Mouse (Mus musculus): Measurements from ENCODE around the gene Mtif3. TPM values are rescaled to one million over a fixed set of nuclear protein-coding genes. Genes with fewer than 3 reads are reported as not detected.

Mtif3 gene
- total and polyA plus RNA-seq, 3 experiments, result 15.2 to 26.7 (median 25.6) TPM

DNA sequence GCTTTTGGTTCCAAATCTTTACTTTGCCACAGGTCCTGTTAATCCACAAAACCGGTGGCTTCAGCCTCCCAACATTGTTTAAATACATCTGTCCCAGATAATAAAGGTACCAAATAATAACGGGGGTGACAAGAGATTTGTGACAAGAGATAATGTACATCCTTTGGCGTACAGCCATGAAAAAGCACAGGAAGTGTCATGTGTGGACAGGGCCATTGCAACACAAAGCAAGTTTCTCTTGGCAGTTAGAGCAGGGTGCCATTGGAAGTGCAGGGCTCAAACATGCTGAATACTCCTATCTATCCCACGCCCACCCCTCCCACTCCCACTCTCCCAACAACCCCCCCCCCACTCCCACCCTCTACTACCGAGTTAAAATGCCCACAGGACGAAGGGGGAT lies 31.4 kb upstream of the Mtif3 start:
- no peak for DNase-seq (ENCODE audit: extremely low read depth)
- dilution Hi-C loops (cut with MboI; ENCODE audit: extremely low pct_ligation_motif_present, extremely low pct_unique_long_range_greater_than_20kb, low sequenced_read_pairs) (no loop called here), in situ Hi-C loops (cut with MboI; ENCODE audit: low pct_ligation_motif_present, low pct_unique_long_range_greater_than_20kb, low sequenced_read_pairs) (no loop called here)
- no peak overlapping the region for H3K4me2 ChIP-seq (ENCODE audit: insufficient read depth, low read depth, poor library complexity, severe bottlenecking)
- H3K27ac ChIP-seq (ENCODE audit: insufficient read depth, low read depth), result no peak overlapping the region
- H3K79me2 ChIP-seq (replicated peaks; ENCODE audit: control insufficient read depth, extremely low read depth, insufficient read depth, poor library complexity, severe bottlenecking), result no peaks in the 10 kb centered on the region
- no peaks in the 10 kb centered on the region for H3K4me1 ChIP-seq (ENCODE audit: control insufficient read depth in 1 of 2, insufficient read depth in 2 of 2)
- H3K36me3 ChIP-seq (replicated peaks in 1 of 2; ENCODE audit: control insufficient read depth in 1 of 2, insufficient read depth in 1 of 2, low read length in 1 of 2), result no peaks in the 10 kb centered on the region
- H3K9me3 ChIP-seq (replicated peaks; ENCODE audit: low read length), result peaks cover 18% of the 10 kb centered on the region
- peaks cover 2% of the 10 kb centered on the region for H3K27me3 ChIP-seq (replicated peaks)
- no peak overlapping the region for H3K4me3 ChIP-seq (replicated peaks in 1 of 3; ENCODE audit: low read depth in 2 of 3, low read length in 2 of 3, poor library complexity in 1 of 3)
- H3K9ac ChIP-seq (ENCODE audit: insufficient read depth, low read depth), result no peak overlapping the region
- no peak for TF ChIP-seq E2F4 (IDR thresholded peaks at IDR 0.05; ENCODE audit: insufficient replicate concordance, low read depth, low read length)
- no peak for TF ChIP-seq KAT2A (IDR thresholded peaks at IDR 0.05; ENCODE audit: insufficient replicate concordance, low read length)
- no peak for TF ChIP-seq USF2 (conservative IDR thresholded peaks at IDR 0.05; ENCODE audit: low read depth, low read length)
- no peak for TF ChIP-seq MAFK (IDR thresholded peaks at IDR 0.05; ENCODE audit: insufficient replicate concordance, low read length)

DNA sequence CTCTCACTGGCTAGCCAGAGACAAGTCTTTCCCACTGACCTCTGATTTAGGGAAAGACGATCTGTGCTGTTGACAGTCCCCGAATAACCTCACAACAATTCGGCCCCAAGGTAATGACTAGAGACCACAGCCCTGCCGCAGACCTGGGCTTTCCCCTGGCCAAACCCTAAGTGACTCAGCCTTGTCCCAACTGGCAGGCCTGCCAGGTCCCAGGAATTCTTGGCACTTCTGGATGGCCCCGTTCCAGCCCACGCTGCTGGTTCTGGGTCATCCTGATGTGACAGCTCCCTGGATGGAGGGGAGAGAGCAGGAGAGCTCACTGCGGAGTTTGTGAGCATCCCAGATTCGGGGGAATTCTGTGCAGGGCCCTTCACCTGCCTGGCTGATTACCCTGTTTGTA lies 29.9 kb upstream of the Mtif3 start:
- dilution Hi-C loops (cut with MboI; ENCODE audit: extremely low pct_ligation_motif_present, extremely low pct_unique_long_range_greater_than_20kb, low sequenced_read_pairs), result no loop called here
- H3K4me3 ChIP-seq (replicated peaks in 1 of 3; ENCODE audit: low read depth in 2 of 3, low read length in 2 of 3, poor library complexity in 1 of 3), result no peak overlapping the region
- no peak overlapping the region for H3K27ac ChIP-seq (ENCODE audit: insufficient read depth, low read depth)
- peaks cover 2% of the 10 kb centered on the region for H3K27me3 ChIP-seq (replicated peaks)
- in situ Hi-C loops (cut with MboI; ENCODE audit: low pct_ligation_motif_present, low pct_unique_long_range_greater_than_20kb, low sequenced_read_pairs), result no loop called here
- no peak overlapping the region for H3K4me2 ChIP-seq (ENCODE audit: insufficient read depth, low read depth, poor library complexity, severe bottlenecking)
- TF ChIP-seq JUN (IDR thresholded peaks at IDR 0.05; ENCODE audit: insufficient read depth, low read depth, low read length), result no peak
- no peak for TF ChIP-seq CHD2 (IDR thresholded peaks at IDR 0.05; ENCODE audit: low read length)
- TF ChIP-seq ZMIZ1 (IDR thresholded peaks at IDR 0.05; ENCODE audit: low read depth, low read length), result no peak
- TF ChIP-seq ZKSCAN1 (IDR thresholded peaks at IDR 0.05; ENCODE audit: borderline replicate concordance, low read depth, low read length), result no peak
- TF ChIP-seq RAD21 (IDR thresholded peaks at IDR 0.05; ENCODE audit: low read depth, low read length), result no peak
- no peak for TF ChIP-seq RCOR1 (conservative IDR thresholded peaks at IDR 0.05; ENCODE audit: low read depth, low read length)
- no peak for TF ChIP-seq SIN3A (IDR thresholded peaks at IDR 0.05; ENCODE audit: low read length)
- no peak for TF ChIP-seq ELF1 (IDR thresholded peaks at IDR 0.05; ENCODE audit: low read depth, low read length)
- TF ChIP-seq ETS1 (conservative IDR thresholded peaks at IDR 0.05; ENCODE audit: low read depth, low read length), result no peak
- no peaks in the 10 kb centered on the region for H3K36me3 ChIP-seq (replicated peaks in 1 of 2; ENCODE audit: control insufficient read depth in 1 of 2, insufficient read depth in 1 of 2, low read length in 1 of 2)
- H3K79me2 ChIP-seq (replicated peaks; ENCODE audit: control insufficient read depth, extremely low read depth, insufficient read depth, poor library complexity, severe bottlenecking), result no peaks in the 10 kb centered on the region
- no peak overlapping the region for H3K9ac ChIP-seq (ENCODE audit: insufficient read depth, low read depth)
- DNase-seq (ENCODE audit: extremely low read depth), result no peak
- no peaks in the 10 kb centered on the region for H3K4me1 ChIP-seq (ENCODE audit: control insufficient read depth in 1 of 2, insufficient read depth in 2 of 2)
- peaks cover 12% of the 10 kb centered on the region for H3K9me3 ChIP-seq (replicated peaks; ENCODE audit: low read length)

DNA sequence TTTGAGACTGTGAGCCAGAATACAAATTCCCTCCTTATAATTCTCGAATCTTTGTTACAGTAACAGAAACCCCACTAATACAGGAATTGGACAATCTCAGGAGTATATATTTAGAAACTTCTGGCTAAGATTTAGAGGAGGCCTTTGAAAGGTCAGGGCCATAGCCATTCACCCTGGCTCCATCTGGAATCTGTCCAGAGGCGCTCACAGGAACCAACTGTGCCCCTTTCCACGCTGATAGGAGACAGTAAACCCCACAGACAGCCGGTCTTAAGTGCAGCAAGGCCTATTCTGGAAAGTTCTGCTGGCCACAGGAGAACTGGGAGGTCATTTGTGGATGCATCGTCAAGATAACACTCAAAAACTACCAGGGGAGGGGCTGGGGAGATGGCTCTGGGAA lies 25.5 kb upstream of the Mtif3 start:
- in situ Hi-C loops (cut with MboI; ENCODE audit: low pct_ligation_motif_present, low pct_unique_long_range_greater_than_20kb, low sequenced_read_pairs) (no loop called here), dilution Hi-C loops (cut with MboI; ENCODE audit: extremely low pct_ligation_motif_present, extremely low pct_unique_long_range_greater_than_20kb, low sequenced_read_pairs) (no loop called here)
- Histone ChIP-seq H3K27ac (ENCODE audit: insufficient read depth, low read depth) (no peak overlapping the region), H3K27me3 (replicated peaks) (peaks cover 2% of the 10 kb centered on the region), H3K9ac (ENCODE audit: insufficient read depth, low read depth) (no peak overlapping the region), H3K36me3 (replicated peaks in 1 of 2; ENCODE audit: control insufficient read depth in 1 of 2, insufficient read depth in 1 of 2, low read length in 1 of 2) (no peaks in the 10 kb centered on the region), H3K4me2 (ENCODE audit: insufficient read depth, low read depth, poor library complexity, severe bottlenecking) (no peak overlapping the region), H3K4me1 (ENCODE audit: control insufficient read depth in 1 of 2, insufficient read depth in 2 of 2) (no peaks in the 10 kb centered on the region), H3K4me3 (replicated peaks in 1 of 3; ENCODE audit: low read depth in 2 of 3, low read length in 2 of 3, poor library complexity in 1 of 3) (no peak overlapping the region), H3K9me3 (replicated peaks; ENCODE audit: low read length) (no peaks in the 10 kb centered on the region), H3K79me2 (replicated peaks; ENCODE audit: control insufficient read depth, extremely low read depth, insufficient read depth, poor library complexity, severe bottlenecking) (no peaks in the 10 kb centered on the region)
- TF ChIP-seq JUN (IDR thresholded peaks at IDR 0.05; ENCODE audit: insufficient read depth, low read depth, low read length) (no peak), NRF1 (IDR thresholded peaks at IDR 0.05; ENCODE audit: low read depth, low read length) (no peak), CHD2 (IDR thresholded peaks at IDR 0.05; ENCODE audit: low read length) (no peak), MXI1 (IDR thresholded peaks at IDR 0.05; ENCODE audit: low read depth, low read length) (no peak), TBP (conservative IDR thresholded peaks at IDR 0.05; ENCODE audit: low read depth, low read length) (no peak), HCFC1 (IDR thresholded peaks at IDR 0.05; ENCODE audit: low read depth, low read length) (no peak), ZNF384 (IDR thresholded peaks at IDR 0.05; ENCODE audit: low read depth, low read length) (no peak), SIN3A (IDR thresholded peaks at IDR 0.05; ENCODE audit: low read length) (no peak), ELF1 (IDR thresholded peaks at IDR 0.05; ENCODE audit: low read depth, low read length) (no peak), MYC (IDR thresholded peaks at IDR 0.05; ENCODE audit: low read depth, low read length) (no peak), MAFK (IDR thresholded peaks at IDR 0.05; ENCODE audit: insufficient replicate concordance, low read length) (no peak), NELFE (IDR thresholded peaks at IDR 0.05; ENCODE audit: low read depth, low read length) (no peak), RAD21 (IDR thresholded peaks at IDR 0.05; ENCODE audit: low read depth, low read length) (no peak), ETS1 (conservative IDR thresholded peaks at IDR 0.05; ENCODE audit: low read depth, low read length) (no peak), CHD1 (IDR thresholded peaks at IDR 0.05; ENCODE audit: low read depth, low read length) (no peak)
- DNase-seq (ENCODE audit: extremely low read depth), result no peak
